Comparison of ENCODE assay signal across 18 mouse cellular contexts in genomic region chr4:102353641-102354403, GRCm38 (mm10).
DNase-seq lines count a peak whose midpoint lies in the region; ATAC-seq and TF ChIP-seq lines count a peak whose summit lies in the region.
"Had no signal": no experiment of that assay in that cellular context is flagged by ENCODE, and none has a peak within 500 bp of the region (broad histone marks: within the 10 kb centered on the region; RNA-seq: fewer than 3 reads in every experiment).

No protein-coding gene starts in this region.

- H3K27ac ChIP-seq in layer of hippocampus, adult 2 months, result 0 out of 2 replicates have a peak overlapping the region, but pooled peaks have one; percentile 16
- H3K27ac ChIP-seq: forebrain, embryonic 13.5 days; heart, embryonic 10.5 days; hindbrain, embryonic 10.5 days; intestine, embryonic 15.5 days; limb, embryonic 10.5 days had no signal

- ATAC-seq in cerebellum, adult (ENCODE audit: insufficient number of reproducible peaks, low FRiP score, low TSS enrichment), result peak; percentile 89
- ATAC-seq in granulocyte monocyte progenitor cell, adult 5-6 weeks (replicated peaks; ENCODE audit: poor library complexity, severe bottlenecking), result no peak
- ATAC-seq: forebrain, embryonic 13.5 days; intestine, embryonic 15.5 days had no signal

- TF ChIP-seq CTCF in layer of hippocampus, adult 2 months (conservative IDR thresholded peaks at IDR 0.05), result no peak

- no peak overlapping the region for H3K4me3 ChIP-seq in layer of hippocampus, adult 2 months
- H3K4me3 ChIP-seq: forebrain, embryonic 13.5 days; heart, embryonic 10.5 days; hindbrain, embryonic 10.5 days; intestine, embryonic 15.5 days; limb, embryonic 10.5 days had no signal

- DNase-seq in layer of hippocampus, adult 2 months (ENCODE audit: low spot score in 2 of 2), result no peak
- no peak for DNase-seq in layer of hippocampus, adult 8-10 months (ENCODE audit: low spot score in 2 of 2)
- DNase-seq in cerebellum, adult 18-20 months, result peak; percentile 86 to 90
- DNase-seq in cerebellum, postnatal 25 days, result peak; percentile 80 to 91
- no peak for DNase-seq in spleen, postnatal 4 days (ENCODE audit: low spot score in 2 of 2)
- no peak for DNase-seq in layer of hippocampus, adult 9-10 months (ENCODE audit: low spot score)
- DNase-seq: gastrocnemius, postnatal 25 days; layer of hippocampus, postnatal 36 days; lung, embryonic 14.5 days; lung, postnatal 36 days; thymus, adult 2 months had no signal

Comparison
In these comparisons a context has a peak if more than half of its experiments do, and no peak if none do; other contexts are left out.
1. DNase-seq: peak in cerebellum, adult 18-20 months (2 of 2) and cerebellum, postnatal 25 days (2 of 2); none in layer of hippocampus, adult 2 months (0 of 2), layer of hippocampus, adult 8-10 months (0 of 2), spleen, postnatal 4 days (0 of 2) and layer of hippocampus, adult 9-10 months (single experiment).